Mouse (Mus musculus) adrenal gland, adult 2 months (tissue): ENCODE data around the gene Cdc26. TPM values are rescaled to one million over a fixed set of nuclear protein-coding genes. Genes with fewer than 3 reads are reported as not detected.

ENCODE experiments used
- DNase-seq: peaks from one replicate; pipeline ENCODE4 v3.0.0; 2021
- long read RNA-seq: library from polyadenylated mRNA; stranded (forward); transcript quantifications from one replicate; pipeline ENCODE4 v2.0.0, GENCODE M21; 2021
- polyA plus RNA-seq: library from polyadenylated mRNA; depleted of rRNA; stranded (reverse); fragments of >200 nt; gene quantifications from 2 replicates; pipeline ENCODE4 v1.2.3, GENCODE M21; 2012; rRNA removed
- total RNA-seq, 2 experiments: library from RNA; stranded (reverse); gene quantifications; 2 replicates each; pipeline ENCODE4 v1.2.3; 2021

The Cdc26 gene
- total RNA-seq (10 to 100 TPM; 62.0 to 67.5 TPM), polyA plus RNA-seq (7.9 and 12.5 TPM in 2 replicates)
- long read RNA-seq, transcript Cdc26-201 (4 exons, 819 nt): major isoform, 25 of 32 reads
- long read RNA-seq, partial matches to known transcripts: 2 of 32 reads
- long read RNA-seq, other reads (novel, unspliced or antisense): 1 of 32 reads

GRCm38 (mm10) chr4:62408601-62409282, at the start of gene Cdc26, which contains the start of gene Prpf4:
Gene Cdc26, minus strand, starts transcription at chr4:62408642.
Gene Prpf4, plus strand, starts transcription at chr4:62408797.
- DNase-seq: peak; percentile 97

GRCm38 (mm10) chr4:62454995-62455394, 46.6 kb upstream of the Cdc26 start:
- DNase-seq: peak; percentile 33

- DNase-seq: no peak
Observed at GRCm38 (mm10) chr4:62440986-62441385, 32.5 kb upstream of the Cdc26 start.

GRCm38 (mm10) chr4:62440544-62440943, 32.1 kb upstream of the Cdc26 start:
- DNase-seq: no peak

GRCm38 (mm10) chr4:62439793-62440192, 31.4 kb upstream of the Cdc26 start:
- no peak for DNase-seq

- no peak for DNase-seq
Observed at GRCm38 (mm10) chr4:62437871-62438270, 29.4 kb upstream of the Cdc26 start.

- no peak for DNase-seq
Observed at GRCm38 (mm10) chr4:62437256-62437778, 28.9 kb upstream of the Cdc26 start.

- no peak for DNase-seq
Observed at GRCm38 (mm10) chr4:62435081-62435480, 26.6 kb upstream of the Cdc26 start, which contains the start of gene Rnf183. Gene Rnf183, minus strand, starts transcription at chr4:62435252.

GRCm38 (mm10) chr4:62433939-62434870, 25.8 kb upstream of the Cdc26 start:
- peak; percentile 44 for DNase-seq

- peak; percentile 31 for DNase-seq
Observed at GRCm38 (mm10) chr4:62431522-62431921, 23.1 kb upstream of the Cdc26 start.

- no peak for DNase-seq
Observed at GRCm38 (mm10) chr4:62430678-62431077, 22.2 kb upstream of the Cdc26 start.

- no peak for DNase-seq
Observed at GRCm38 (mm10) chr4:62429616-62430015, 21.2 kb upstream of the Cdc26 start.

GRCm38 (mm10) chr4:62427978-62428758, 19.7 kb upstream of the Cdc26 start:
- no peak for DNase-seq

- no peak for DNase-seq
Observed at GRCm38 (mm10) chr4:62425891-62426290, 17.4 kb upstream of the Cdc26 start.

- no peak for DNase-seq
Observed at GRCm38 (mm10) chr4:62419091-62419490, 10.6 kb upstream of the Cdc26 start.

GRCm38 (mm10) chr4:62418448-62418847, 10.0 kb upstream of the Cdc26 start:
- no peak for DNase-seq

GRCm38 (mm10) chr4:62411606-62412005, 3.2 kb upstream of the Cdc26 start:
- peak; percentile 86 for DNase-seq

- no peak for DNase-seq
Observed at GRCm38 (mm10) chr4:62410325-62410724, 1.9 kb upstream of the Cdc26 start.

- no peak for DNase-seq
Observed at GRCm38 (mm10) chr4:62409615-62410014, 1.2 kb upstream of the Cdc26 start.

- DNase-seq: peak; percentile 78
Observed at GRCm38 (mm10) chr4:62407730-62408582, 486 bp downstream of the Cdc26 start.

- DNase-seq: no peak
Observed at GRCm38 (mm10) chr4:62406133-62406532, 2.3 kb downstream of the Cdc26 start.
